30 mouse cellular contexts compared by ENCODE assay signal in genomic region chr4:150595071-150595470, GRCm38 (mm10). TPM values are rescaled to one million over a fixed set of nuclear protein-coding genes. Genes with fewer than 3 reads are reported as not detected.
A peak's percentile ranks its signal among the peaks of the same experiment; 100 is the strongest.
DNase-seq lines count a peak whose midpoint lies in the region; ATAC-seq and TF ChIP-seq lines count a peak whose summit lies in the region.
"Had no signal": no experiment of that assay in that cellular context is flagged by ENCODE, and none has a peak within 500 bp of the region (broad histone marks: within the 10 kb centered on the region; RNA-seq: fewer than 3 reads in every experiment).

No protein-coding gene starts in this region.

- DNase-seq in layer of hippocampus, adult 2 months (ENCODE audit: low spot score in 2 of 2) = no peak
- DNase-seq in layer of hippocampus, adult 11-12 months (ENCODE audit: low spot score) = no peak
- DNase-seq in frontal cortex, postnatal 10 days (ENCODE audit: low spot score in 2 of 2) = no peak
- DNase-seq: adrenal gland, adult 2 months; adrenal gland, postnatal 14 days; B cell, adult 2 months; cerebellum, adult 11 months; cerebellum, adult 2 months; cerebellum, adult 9-11 months; cerebellum, postnatal 25 days; forebrain, postnatal 0 days; gastrocnemius, postnatal 25 days; heart, adult 18-20 months; heart, postnatal 14 days; heart, postnatal 4 days had no signal

- no peak for TF ChIP-seq CTCF in layer of hippocampus, adult 2 months (conservative IDR thresholded peaks at IDR 0.05)

- WGBS in neural tube, embryonic 14.5 days = 78% methylated on average over 3 of the region's 3 CpGs
- 76% methylated on average over 3 of the region's 3 CpGs for WGBS in neural tube, embryonic 15.5 days
- WGBS in liver, embryonic 12.5 days (ENCODE audit: insufficient replicate concordance) = 64% methylated on average over 3 of the region's 3 CpGs
- WGBS in midbrain, embryonic 15.5 days = 77% methylated on average over 3 of the region's 3 CpGs

- no peak for ATAC-seq in neural tube, embryonic 14.5 days (ENCODE audit: low read depth)
- no peak for ATAC-seq in neural tube, embryonic 15.5 days (ENCODE audit: low FRiP score)
- ATAC-seq in liver, embryonic 12.5 days = no peak
- ATAC-seq in midbrain, embryonic 15.5 days (replicated peaks) = no peak
- ATAC-seq: forebrain, embryonic 14.5 days; forebrain, postnatal 0 days had no signal

- no peak overlapping the region for H3K9ac ChIP-seq in neural tube, embryonic 14.5 days (replicated peaks; ENCODE audit: low read depth, low read length)
- no peak overlapping the region for H3K9ac ChIP-seq in neural tube, embryonic 15.5 days (replicated peaks)
- no peak overlapping the region for H3K9ac ChIP-seq in liver, embryonic 12.5 days
- H3K9ac ChIP-seq in midbrain, embryonic 15.5 days = no peak overlapping the region
- H3K9ac ChIP-seq: embryonic facial prominence, embryonic 12.5 days; embryonic facial prominence, embryonic 15.5 days; forebrain, postnatal 0 days; heart, embryonic 13.5 days; hindbrain, embryonic 14.5 days had no signal

- 0 out of 2 replicates have a peak overlapping the region, but pooled peaks have one; percentile 41 for H3K27ac ChIP-seq in layer of hippocampus, adult 2 months
- 0 out of 2 replicates have a peak overlapping the region, but pooled peaks have one; percentile 18 for H3K27ac ChIP-seq in neural tube, embryonic 14.5 days (ENCODE audit: low read depth, low read length)
- H3K27ac ChIP-seq in neural tube, embryonic 15.5 days (replicated peaks) = no peak overlapping the region
- H3K27ac ChIP-seq in liver, embryonic 12.5 days = 0 out of 2 replicates have a peak overlapping the region, but pooled peaks have one; percentile 8
- no peak overlapping the region for H3K27ac ChIP-seq in midbrain, embryonic 15.5 days
- H3K27ac ChIP-seq: embryonic facial prominence, embryonic 12.5 days; embryonic facial prominence, embryonic 15.5 days; heart, embryonic 10.5 days; heart, embryonic 13.5 days; hindbrain, embryonic 14.5 days had no signal

- no peaks in the 10 kb centered on the region for H3K36me3 ChIP-seq in neural tube, embryonic 14.5 days (ENCODE audit: control insufficient read depth, insufficient read depth, low read length)
- H3K36me3 ChIP-seq in neural tube, embryonic 15.5 days = no peaks in the 10 kb centered on the region
- no peaks in the 10 kb centered on the region; the same call in 1 of the 2 replicates for H3K36me3 ChIP-seq in liver, embryonic 12.5 days
- H3K36me3 ChIP-seq in midbrain, embryonic 15.5 days (replicated peaks) = no peaks in the 10 kb centered on the region
- H3K36me3 ChIP-seq: embryonic facial prominence, embryonic 12.5 days; embryonic facial prominence, embryonic 15.5 days; heart, embryonic 10.5 days; heart, embryonic 13.5 days had no signal

- H3K9me3 ChIP-seq in neural tube, embryonic 14.5 days (ENCODE audit: control insufficient read depth, low read length) = no peaks in the 10 kb centered on the region
- H3K9me3 ChIP-seq in neural tube, embryonic 15.5 days (replicated peaks) = no peaks in the 10 kb centered on the region
- H3K9me3 ChIP-seq in liver, embryonic 12.5 days (replicated peaks) = no peaks in the 10 kb centered on the region
- no peaks in the 10 kb centered on the region for H3K9me3 ChIP-seq in midbrain, embryonic 15.5 days
- H3K9me3 ChIP-seq: embryonic facial prominence, embryonic 12.5 days; embryonic facial prominence, embryonic 15.5 days; G1E; heart, embryonic 10.5 days; heart, embryonic 13.5 days had no signal

- no peaks in the 10 kb centered on the region for H3K27me3 ChIP-seq in neural tube, embryonic 14.5 days (ENCODE audit: control insufficient read depth, insufficient read depth, low read length)
- no peaks in the 10 kb centered on the region for H3K27me3 ChIP-seq in neural tube, embryonic 15.5 days (replicated peaks)
- no peaks in the 10 kb centered on the region for H3K27me3 ChIP-seq in liver, embryonic 12.5 days (replicated peaks)
- no peaks in the 10 kb centered on the region for H3K27me3 ChIP-seq in midbrain, embryonic 15.5 days (replicated peaks)
- H3K27me3 ChIP-seq: CH12.LX; embryonic facial prominence, embryonic 12.5 days; embryonic facial prominence, embryonic 15.5 days; heart, embryonic 13.5 days had no signal

- no peak overlapping the region for H3K4me2 ChIP-seq in neural tube, embryonic 14.5 days (ENCODE audit: low read depth, low read length)
- no peak overlapping the region for H3K4me2 ChIP-seq in neural tube, embryonic 15.5 days
- no peak overlapping the region for H3K4me2 ChIP-seq in liver, embryonic 12.5 days
- no peak overlapping the region for H3K4me2 ChIP-seq in midbrain, embryonic 15.5 days
- H3K4me2 ChIP-seq: embryonic facial prominence, embryonic 12.5 days; embryonic facial prominence, embryonic 15.5 days; heart, embryonic 13.5 days; hindbrain, embryonic 14.5 days had no signal

- H3K4me3 ChIP-seq in layer of hippocampus, adult 2 months = no peak overlapping the region
- H3K4me3 ChIP-seq in neural tube, embryonic 14.5 days (ENCODE audit: low read depth, low read length) = no peak overlapping the region
- H3K4me3 ChIP-seq in neural tube, embryonic 15.5 days (replicated peaks) = no peak overlapping the region
- no peak overlapping the region for H3K4me3 ChIP-seq in liver, embryonic 12.5 days
- no peak overlapping the region for H3K4me3 ChIP-seq in midbrain, embryonic 15.5 days
- H3K4me3 ChIP-seq: embryonic facial prominence, embryonic 12.5 days; embryonic facial prominence, embryonic 15.5 days; heart, embryonic 10.5 days; heart, embryonic 13.5 days had no signal

- peaks cover 19% of the 10 kb centered on the region; the same call in 1 of the 2 replicates for H3K4me1 ChIP-seq in neural tube, embryonic 14.5 days (ENCODE audit: control insufficient read depth, insufficient read depth, low read length)
- peaks cover 63% of the 10 kb centered on the region for H3K4me1 ChIP-seq in neural tube, embryonic 15.5 days
- H3K4me1 ChIP-seq in liver, embryonic 12.5 days = peaks cover 97% of the 10 kb centered on the region
- H3K4me1 ChIP-seq in midbrain, embryonic 15.5 days = peaks cover 26% of the 10 kb centered on the region

RNA-seq across cellular contexts. Expression of gene Slc45a1, which starts 56.9 kb away (rescaled TPM):
- total RNA-seq in layer of hippocampus, adult 2 months (2021) = 10 to 100 TPM; 39.7 to 40.1 TPM
- 33.8 and 43.8 TPM in 2 replicates for polyA plus RNA-seq in neural tube, embryonic 14.5 days (2014; fragmentation: Nextera tagmentation; extraction: Ambion mirVana)
- 37.9 and 47.8 TPM in 2 replicates for polyA plus RNA-seq in neural tube, embryonic 15.5 days (2015; fragmentation: Nextera tagmentation; extraction: Ambion mirVana)
- polyA plus RNA-seq in liver, embryonic 12.5 days (2016; fragmentation: Nextera tagmentation; extraction: Ambion mirVana) = 0.05 TPM in 1 of 2 replicates, not detected in the other
- polyA plus RNA-seq in midbrain, embryonic 15.5 days (2015; fragmentation: Nextera tagmentation; extraction: Ambion mirVana) = 36.3 and 38.0 TPM in 2 replicates
- total RNA-seq: CH12.LX; common myeloid progenitor, adult 5-6 weeks; gastrocnemius, adult 8-10 months; gastrocnemius, postnatal 25 days; heart, adult 18-20 months; heart, postnatal 14 days; heart, postnatal 4 days had no signal
- polyA plus RNA-seq: G1E; heart, embryonic 16.5 days had no signal

Comparison
In these comparisons a context has a peak if more than half of its experiments do, and no peak if none do; other contexts are left out.
1. H3K27ac ChIP-seq: peak in layer of hippocampus, adult 2 months (single experiment), neural tube, embryonic 14.5 days (single experiment) and liver, embryonic 12.5 days (single experiment); none in neural tube, embryonic 15.5 days (single experiment) and midbrain, embryonic 15.5 days (single experiment).
2. RNA of gene Slc45a1, which starts 56.9 kb away (polyA plus RNA-seq): 37.9 to 47.8 TPM in neural tube, embryonic 15.5 days, 33.8 to 43.8 TPM in neural tube, embryonic 14.5 days and 36.3 to 38.0 TPM in midbrain, embryonic 15.5 days; 0.05 TPM in liver, embryonic 12.5 days; every median in the first group is over 10 times any median in the second.